Mouse (Mus musculus) liver, adult 2 months (tissue): ENCODE results near the gene Olfr56.

ENCODE experiments used
- CTCF ChIP-seq: fragments of 200-500 bp; IDR thresholded peaks from 2 replicates; pipeline ENCODE4 v1.5.1; 2011; ENCODE audit warnings: low read depth, low read length, control low read depth
- POLR2A ChIP-seq: fragments of 200-500 bp; IDR thresholded peaks from 2 replicates; pipeline ENCODE4 v1.6.1; 2011; ENCODE audit warnings: low read length, control low read depth; ENCODE audit not compliant: insufficient read depth; ENCODE audit errors: extremely low read depth

- TF ChIP-seq CTCF: no peak
- no peak for TF ChIP-seq POLR2A
Measured at GRCm38 (mm10) chr11:49081356-49081755, 102.7 kb downstream of the Olfr56 start.
